Mouse (Mus musculus) hindbrain, embryonic 16.5 days (tissue): ENCODE data around the gene Prm3. TPM values are rescaled to one million over a fixed set of nuclear protein-coding genes. Genes with fewer than 3 reads are reported as not detected.
A peak's percentile ranks its signal among the peaks of the same experiment; 100 is the strongest.

ENCODE experiments used
- ATAC-seq: fragments of 200-750 bp; cut with Nextera tagmentation; 2 replicates; pipeline ENCODE4 v1.8.0; 2017; ENCODE audit warnings: moderate TSS enrichment, moderate library complexity
- H3K27ac ChIP-seq: fragments of 300-500 bp; sonication (generic); 2 replicates; pipeline ENCODE4 v1.5.1; 2014; ENCODE audit warnings: low read depth, mild to moderate bottlenecking, control low read depth, low read length, moderate library complexity
- H3K27me3 ChIP-seq: fragments of 300-500 bp; sonication (generic); replicated peaks from 2 replicates; pipeline ENCODE4 v1.6.1; 2014; ENCODE audit warnings: low read length; ENCODE audit not compliant: control insufficient read depth, insufficient read depth
- H3K36me3 ChIP-seq: fragments of 300-500 bp; sonication (generic); 2 replicates; pipeline ENCODE4 v1.6.1; 2014; ENCODE audit warnings: mild to moderate bottlenecking, low read length, moderate library complexity, mixed read lengths; ENCODE audit not compliant: control insufficient read depth, insufficient read depth
- H3K4me1 ChIP-seq: fragments of 300-500 bp; sonication (generic); 2 replicates; pipeline ENCODE4 v1.6.1; 2014; ENCODE audit warnings: low read depth, low read length; ENCODE audit not compliant: control insufficient read depth, insufficient read depth
- H3K4me2 ChIP-seq: fragments of 300-500 bp; sonication (generic); 2 replicates; pipeline ENCODE4 v1.6.1; 2014; ENCODE audit warnings: mild to moderate bottlenecking, low read length, control low read depth, moderate library complexity
- H3K4me3 ChIP-seq: fragments of 300-500 bp; sonication (generic); 2 replicates; pipeline ENCODE4 v1.5.1; 2014; ENCODE audit warnings: mild to moderate bottlenecking, low read length, control low read depth, moderate library complexity
- H3K9ac ChIP-seq: fragments of 300-500 bp; sonication (generic); 2 replicates; pipeline ENCODE4 v1.6.1; 2014; ENCODE audit warnings: low read depth, mild to moderate bottlenecking, control low read depth, low read length, moderate library complexity
- H3K9me3 ChIP-seq: fragments of 300-500 bp; sonication (generic); 2 replicates; pipeline ENCODE4 v1.6.1; 2014; ENCODE audit warnings: mild to moderate bottlenecking, low read length, moderate library complexity; ENCODE audit not compliant: control insufficient read depth
- whole genome bisulfite sequencing: fragments of 180-500 bp; shearing (Covaris S2); extraction: QIAGEN DNeasy Blood & Tissue Kit; methylation state at CpG from one replicate; pipeline ENCODE4 v1.1.7; 2014; 5-methylcytosine and 5-hydroxymethylcytosine counted together
- polyA plus RNA-seq: library from polyadenylated mRNA; unstranded; fragments of >200 nt; fragmentation: Nextera tagmentation; extraction: Ambion mirVana; gene quantifications from 2 replicates; pipeline ENCODE4 v1.2.1, GENCODE M21; 2015

Prm3 gene
- polyA plus RNA-seq: not detected in 2 replicates

DNA sequence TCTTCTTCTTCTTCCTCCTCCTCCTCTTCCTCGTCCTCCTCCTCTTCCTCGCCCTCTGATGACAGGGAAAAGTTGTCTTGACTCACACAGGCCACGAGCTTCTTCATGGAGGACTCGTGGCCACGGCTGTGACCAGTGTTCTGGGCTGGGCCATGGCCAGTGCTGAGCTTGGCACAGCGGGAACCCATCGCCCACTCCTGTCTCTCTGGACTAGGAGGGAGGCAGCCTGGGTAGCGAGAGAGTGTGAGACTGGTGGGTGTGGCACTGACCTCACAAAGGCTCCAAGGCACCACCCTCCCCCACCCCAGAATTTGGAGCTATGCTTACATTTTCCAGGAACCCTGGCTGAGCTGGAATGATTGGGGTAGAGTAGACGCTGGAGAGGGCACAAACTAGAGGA, at the start of gene Prm3:
TSS of gene Prm3 (minus strand) at position 213 of the 400 bp plus-strand sequence.
- ATAC-seq: no peak
- H3K27me3 ChIP-seq: no peaks in the 10 kb centered on the region
- no peak within 1 kb of the TSS for H3K4me2 ChIP-seq
- H3K4me3 ChIP-seq: no peak within 1 kb of the TSS
- H3K36me3 ChIP-seq: no peaks in the 10 kb centered on the region
- H3K9me3 ChIP-seq: no peaks in the 10 kb centered on the region
- no peak within 1 kb of the TSS for H3K27ac ChIP-seq
- H3K4me1 ChIP-seq: peaks cover 4% of the 10 kb centered on the region
- no peak within 1 kb of the TSS for H3K9ac ChIP-seq
- WGBS: 84% methylated on average over 9 of the region's 9 CpGs

DNA sequence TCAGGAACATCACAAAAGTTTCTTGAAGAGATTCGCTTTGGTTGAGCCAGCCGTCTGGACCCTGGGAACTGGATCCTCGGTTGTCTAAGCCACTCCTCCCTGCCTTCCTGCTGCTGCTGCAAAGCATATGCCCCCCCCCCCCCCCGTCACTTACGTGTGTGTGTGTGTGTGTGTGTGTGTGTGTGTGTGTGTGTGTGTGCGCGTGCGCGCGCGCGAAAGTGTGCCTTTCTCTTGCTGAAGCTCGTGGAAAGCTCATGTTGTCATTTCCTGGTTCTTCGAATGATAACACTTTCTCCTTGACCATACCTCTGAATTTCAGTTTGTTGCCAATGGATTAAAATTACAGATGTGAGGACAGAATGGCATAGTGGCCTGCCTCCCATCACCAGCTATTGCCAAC, 49.3 kb upstream of the Prm3 start:
- H3K27ac ChIP-seq: no peak overlapping the region
- ATAC-seq: no peak

DNA sequence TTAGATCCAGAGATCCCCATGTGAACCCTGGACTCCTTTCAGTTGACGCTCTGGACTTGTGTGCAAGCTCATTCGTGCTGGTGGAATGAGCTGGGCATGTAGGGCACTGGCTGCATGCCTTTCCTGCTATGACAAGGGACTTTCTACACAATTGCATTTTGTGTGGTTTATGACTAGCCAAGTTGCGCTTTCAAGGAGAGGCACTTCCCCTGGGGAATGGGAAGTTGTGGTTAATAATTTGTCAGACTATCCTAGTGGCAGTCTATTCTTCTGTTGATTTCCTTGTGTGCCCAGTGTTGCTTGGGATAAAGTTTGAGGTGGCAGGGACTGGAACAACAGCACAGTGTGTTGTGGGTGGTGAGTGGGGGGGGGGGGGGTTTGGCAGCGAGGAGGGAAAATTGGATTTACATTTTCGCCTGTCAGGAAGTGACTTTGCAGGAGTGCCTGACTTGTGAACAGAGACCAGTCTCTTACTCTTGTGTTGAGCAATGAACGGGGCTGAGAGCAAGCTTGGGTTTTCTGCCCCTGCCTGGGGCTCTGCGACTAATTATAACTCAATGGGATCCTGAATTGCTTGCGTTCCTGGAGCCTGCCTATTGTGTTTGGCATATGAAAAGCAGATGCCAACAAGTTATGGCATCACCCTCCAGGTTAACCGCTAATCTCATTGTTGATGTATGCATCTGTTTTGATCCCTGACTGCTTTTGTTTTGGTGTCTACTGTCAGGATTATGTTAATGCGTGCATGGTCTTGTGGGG, 48.0 kb upstream of the Prm3 start:
- Histone ChIP-seq H3K27me3 (no peaks in the 10 kb centered on the region), H3K36me3 (no peaks in the 10 kb centered on the region), H3K27ac (no peak overlapping the region), H3K4me3 (no peak overlapping the region), H3K4me2 (no peak overlapping the region), H3K9me3 (no peaks in the 10 kb centered on the region), H3K4me1 (peaks cover 8% of the 10 kb centered on the region), H3K9ac (no peak overlapping the region)
- no peak for ATAC-seq
- WGBS: 28% methylated on average over 10 of the region's 10 CpGs

More for the DNA sequence above, 49.3 kb upstream of the Prm3 start:
- H3K4me3 ChIP-seq: no peak overlapping the region
- 87% methylated on average over 13 of the region's 14 CpGs for WGBS
- H3K9ac ChIP-seq: no peak overlapping the region
- peaks cover 16% of the 10 kb centered on the region for H3K4me1 ChIP-seq
- H3K4me2 ChIP-seq: no peak overlapping the region
- H3K36me3 ChIP-seq: no peaks in the 10 kb centered on the region
- no peaks in the 10 kb centered on the region for H3K27me3 ChIP-seq
- no peaks in the 10 kb centered on the region for H3K9me3 ChIP-seq

DNA sequence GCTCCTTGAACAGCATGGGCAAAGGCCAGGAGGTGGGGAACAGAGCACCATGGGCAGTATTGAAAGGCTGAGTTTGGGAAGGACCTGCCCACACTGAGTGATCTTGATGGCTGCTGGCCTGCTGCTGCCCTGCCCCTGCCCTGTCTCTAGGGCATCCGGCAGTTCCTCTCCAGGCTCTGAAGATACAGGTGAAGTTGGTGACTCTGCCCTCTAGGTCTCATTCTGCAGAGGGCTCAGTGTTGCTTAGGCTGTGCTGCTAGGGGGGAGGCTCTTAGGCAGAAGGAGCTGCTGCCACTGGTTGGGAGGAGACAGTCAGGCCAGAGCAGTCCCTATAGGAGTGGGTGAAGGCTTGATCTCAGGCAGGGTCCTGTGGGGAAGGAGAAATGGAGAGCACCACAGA, 47.2 kb upstream of the Prm3 start:
- Histone ChIP-seq H3K27me3 (no peaks in the 10 kb centered on the region), H3K4me3 (no peak overlapping the region), H3K9ac (no peak overlapping the region), H3K4me2 (no peak overlapping the region), H3K4me1 (peaks cover 6% of the 10 kb centered on the region), H3K9me3 (no peaks in the 10 kb centered on the region), H3K36me3 (no peaks in the 10 kb centered on the region), H3K27ac (no peak overlapping the region)
- no peak for ATAC-seq
- 50% methylated on average over 1 of the region's 1 CpGs for WGBS

DNA sequence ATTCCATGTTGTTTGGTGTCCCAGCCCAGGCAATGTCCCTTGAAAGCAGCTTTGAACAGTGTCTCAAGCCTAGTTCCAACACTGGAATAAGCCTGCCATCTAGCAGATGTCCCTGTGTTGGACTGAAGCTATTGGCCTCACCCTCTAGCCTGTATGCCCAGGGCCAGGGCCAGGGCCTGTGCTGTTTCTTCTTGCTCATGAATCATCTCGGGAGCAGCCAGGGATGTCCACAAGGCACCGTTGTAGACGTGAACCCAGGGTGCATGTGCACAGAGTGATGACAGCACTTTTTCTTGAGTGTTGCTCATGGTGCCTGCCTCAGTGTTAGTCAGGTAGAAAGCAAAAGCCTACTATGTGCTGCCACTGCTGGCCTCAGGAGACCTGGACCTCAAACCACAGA, 46.5 kb upstream of the Prm3 start:
- H3K27me3 ChIP-seq: no peaks in the 10 kb centered on the region
- H3K4me2 ChIP-seq: no peak overlapping the region
- H3K9me3 ChIP-seq: no peaks in the 10 kb centered on the region
- 91% methylated on average over 3 of the region's 3 CpGs for WGBS
- H3K36me3 ChIP-seq: no peaks in the 10 kb centered on the region
- no peak for ATAC-seq
- peaks cover 6% of the 10 kb centered on the region for H3K4me1 ChIP-seq
- no peak overlapping the region for H3K27ac ChIP-seq
- H3K9ac ChIP-seq: no peak overlapping the region
- H3K4me3 ChIP-seq: no peak overlapping the region

DNA sequence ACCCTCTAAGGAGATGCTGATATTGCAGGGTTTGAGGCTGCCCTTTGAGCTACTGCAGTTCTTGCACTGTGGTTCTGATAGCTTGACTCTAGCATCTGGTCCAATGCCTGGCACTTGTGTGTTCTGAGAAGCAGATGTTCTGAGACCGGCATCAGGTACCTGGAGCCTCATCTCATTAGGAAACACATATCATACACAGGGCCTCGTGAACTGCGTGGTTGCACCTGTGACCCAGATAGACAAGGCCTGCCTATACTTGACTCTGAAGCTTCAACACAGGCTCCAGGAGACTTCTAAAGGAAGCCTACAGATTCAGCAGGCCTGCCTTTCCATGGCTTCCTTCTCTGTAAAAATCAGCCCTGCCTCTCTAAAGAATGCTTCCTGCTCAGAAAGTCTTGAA, 45.7 kb upstream of the Prm3 start:
- no peaks in the 10 kb centered on the region for H3K9me3 ChIP-seq
- H3K4me2 ChIP-seq: no peak overlapping the region
- H3K4me3 ChIP-seq: no peak overlapping the region
- no peaks in the 10 kb centered on the region for H3K27me3 ChIP-seq
- no peaks in the 10 kb centered on the region for H3K36me3 ChIP-seq
- H3K4me1 ChIP-seq: peaks cover 6% of the 10 kb centered on the region
- no peak overlapping the region for H3K9ac ChIP-seq
- 93% methylated on average over 3 of the region's 3 CpGs for WGBS
- H3K27ac ChIP-seq: no peak overlapping the region
- ATAC-seq: no peak

DNA sequence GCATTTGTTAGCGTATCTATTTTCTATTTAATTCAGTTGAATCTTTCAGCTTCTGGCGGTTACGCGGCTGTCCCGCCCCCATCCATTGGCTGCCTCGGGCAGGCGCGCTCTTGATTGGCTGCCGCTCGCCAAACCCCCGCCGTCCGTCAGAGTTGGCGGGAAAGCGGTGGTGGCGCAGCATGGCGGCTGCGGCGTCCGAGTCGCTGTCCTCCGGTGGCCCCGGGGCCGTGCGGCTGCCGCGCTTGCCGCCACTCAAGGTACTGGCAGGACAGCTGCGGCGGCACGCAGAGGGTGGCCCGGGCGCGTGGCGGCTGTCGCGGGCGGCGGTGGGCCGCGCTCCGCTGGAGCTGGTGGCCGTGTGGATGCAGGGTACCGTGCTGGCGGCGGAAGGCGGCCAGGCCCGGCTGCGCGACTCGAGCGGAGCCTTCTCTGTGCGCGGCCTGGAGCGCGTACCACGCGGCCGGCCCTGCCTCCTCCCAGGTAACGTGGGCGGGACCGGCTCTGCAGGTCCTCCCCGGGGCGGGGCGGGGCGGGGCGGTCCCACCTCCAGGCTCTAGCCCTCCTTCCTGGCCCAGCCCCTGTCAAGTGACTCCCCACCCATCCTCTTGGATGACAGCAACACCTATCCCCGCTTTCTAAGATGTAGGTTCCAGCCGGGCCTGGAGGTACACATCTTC, 44.3 kb upstream of the Prm3 start, which contains the start of gene Rmi2:
TSS of gene Rmi2 (plus strand) at position 149 of the 677 bp plus-strand sequence.
- Histone ChIP-seq H3K4me2 (peak within 1 kb of the TSS; percentile 99), H3K9ac (peak within 1 kb of the TSS; percentile 69), H3K9me3 (no peaks in the 10 kb centered on the region), H3K27ac (peak within 1 kb of the TSS; percentile 17; the same call in 1 of the 2 replicates), H3K4me1 (peaks cover 6% of the 10 kb centered on the region), H3K36me3 (no peaks in the 10 kb centered on the region), H3K4me3 (peak within 1 kb of the TSS; percentile 86), H3K27me3 (no peaks in the 10 kb centered on the region)
- ATAC-seq: peak; percentile 96
- under 1% methylated on average over 41 of the region's 69 CpGs for WGBS

DNA sequence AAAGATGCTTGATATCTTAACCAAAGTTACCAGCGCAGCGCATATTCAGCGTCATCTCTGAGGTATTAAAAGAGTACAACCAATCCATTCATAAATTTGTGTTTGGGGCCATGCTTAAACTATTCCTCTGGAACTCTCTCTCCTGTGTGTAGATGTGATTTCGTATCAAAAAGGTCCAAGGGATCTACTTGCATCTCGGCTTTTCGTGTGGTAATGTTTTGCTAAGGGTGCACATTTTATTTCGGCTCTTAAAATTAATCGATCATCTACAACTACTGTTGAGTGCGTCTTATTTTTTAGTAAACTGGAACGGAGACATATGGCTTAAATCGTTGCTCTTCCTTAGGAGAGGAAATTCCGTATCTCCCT, 43.8 kb upstream of the Prm3 start:
- H3K9ac ChIP-seq: no peak overlapping the region
- peak overlapping the region; percentile 86 for H3K4me3 ChIP-seq
- no peaks in the 10 kb centered on the region for H3K36me3 ChIP-seq
- peaks cover 6% of the 10 kb centered on the region for H3K4me1 ChIP-seq
- 8% methylated on average over 12 of the region's 12 CpGs for WGBS
- ATAC-seq: no peak
- H3K27ac ChIP-seq: no peak overlapping the region
- H3K9me3 ChIP-seq: no peaks in the 10 kb centered on the region
- no peaks in the 10 kb centered on the region for H3K27me3 ChIP-seq
- H3K4me2 ChIP-seq: peak overlapping the region; percentile 99

DNA sequence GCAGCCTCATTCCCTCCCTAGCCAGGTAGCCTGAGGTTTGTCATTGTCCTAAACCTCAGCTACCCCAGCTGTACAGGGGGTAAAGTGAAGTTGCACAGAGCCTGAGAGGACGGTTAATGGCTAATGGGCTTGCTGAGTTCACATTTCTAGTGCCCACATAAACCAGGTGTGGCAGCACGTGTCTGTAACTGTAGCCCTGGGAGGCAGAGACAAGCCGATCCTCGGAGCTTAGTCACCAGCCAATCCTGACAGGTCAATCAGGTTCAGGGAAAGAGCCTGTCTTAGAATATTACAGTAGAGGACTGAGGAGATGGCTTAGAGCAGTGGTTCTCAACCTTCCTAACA, 37.7 kb upstream of the Prm3 start:
- no peaks in the 10 kb centered on the region; the same call in 1 of the 2 replicates for H3K9me3 ChIP-seq
- no peak overlapping the region for H3K4me3 ChIP-seq
- H3K4me2 ChIP-seq: no peak overlapping the region
- no peak overlapping the region for H3K9ac ChIP-seq
- WGBS: 83% methylated on average over 4 of the region's 4 CpGs
- no peaks in the 10 kb centered on the region for H3K36me3 ChIP-seq
- no peaks in the 10 kb centered on the region for H3K27me3 ChIP-seq
- ATAC-seq: no peak
- no peak overlapping the region for H3K27ac ChIP-seq
- H3K4me1 ChIP-seq: no peaks in the 10 kb centered on the region
